In genomic region chr6:118643541-118643940, GRCm38 (mm10) we compare ENCODE assay signal across 26 mouse cellular contexts.
"Had no signal": no experiment of that assay in that cellular context is flagged by ENCODE, and none has a peak within 500 bp of the region (broad histone marks: within the 10 kb centered on the region; RNA-seq: fewer than 3 reads in every experiment).

No protein-coding gene starts in this region.

- H3K4me3 ChIP-seq: heart, embryonic 10.5 days; heart, embryonic 12.5 days; hindbrain, embryonic 10.5 days; hindbrain, embryonic 12.5 days; intestine, embryonic 15.5 days; layer of hippocampus, adult 2 months; left cerebral cortex, adult 2 months; limb, embryonic 10.5 days; limb, embryonic 12.5 days; liver, embryonic 13.5 days; liver, embryonic 15.5 days had no signal

- H3K27ac ChIP-seq: heart, embryonic 10.5 days; hindbrain, embryonic 10.5 days; hindbrain, embryonic 12.5 days; hindbrain, embryonic 14.5 days; intestine, embryonic 15.5 days; layer of hippocampus, adult 2 months; left cerebral cortex, adult 2 months; limb, embryonic 10.5 days; limb, embryonic 12.5 days; liver, embryonic 13.5 days; liver, embryonic 15.5 days had no signal

- H3K4me1 ChIP-seq: heart, embryonic 12.5 days; intestine, embryonic 15.5 days; liver, embryonic 13.5 days; liver, embryonic 15.5 days had no signal

- H3K27me3 ChIP-seq: heart, embryonic 12.5 days; hindbrain, embryonic 12.5 days; intestine, embryonic 15.5 days; limb, embryonic 12.5 days; liver, embryonic 13.5 days; liver, embryonic 15.5 days had no signal

- ATAC-seq: hindbrain, embryonic 16.5 days; inflammation-experienced regulatory T-cells, adult 6 months; intestine, embryonic 15.5 days; intestine, postnatal 0 days; liver, postnatal 0 days had no signal

- DNase-seq: gastrocnemius, postnatal 14 days; heart, adult 18-20 months; heart, postnatal 10 days; heart, postnatal 4 days; kidney, adult 18-20 months; kidney, adult 8-10 months; kidney, postnatal 10 days; kidney, postnatal 25 days; kidney, postnatal 4 days; liver; liver, embryonic 13.5 days; liver, postnatal 0 days had no signal
